Mouse (Mus musculus) right cerebral cortex, adult 2 months (tissue): Measurements from ENCODE around the gene Gm45716.

ENCODE experiments used
- DNase-seq, 2 experiments: peaks; one replicate each; pipeline ENCODE4 v3.0.0; 2021 to 2022; ENCODE audit warnings: low spot score in 2 of 2

Gene Gm45716

DNA sequence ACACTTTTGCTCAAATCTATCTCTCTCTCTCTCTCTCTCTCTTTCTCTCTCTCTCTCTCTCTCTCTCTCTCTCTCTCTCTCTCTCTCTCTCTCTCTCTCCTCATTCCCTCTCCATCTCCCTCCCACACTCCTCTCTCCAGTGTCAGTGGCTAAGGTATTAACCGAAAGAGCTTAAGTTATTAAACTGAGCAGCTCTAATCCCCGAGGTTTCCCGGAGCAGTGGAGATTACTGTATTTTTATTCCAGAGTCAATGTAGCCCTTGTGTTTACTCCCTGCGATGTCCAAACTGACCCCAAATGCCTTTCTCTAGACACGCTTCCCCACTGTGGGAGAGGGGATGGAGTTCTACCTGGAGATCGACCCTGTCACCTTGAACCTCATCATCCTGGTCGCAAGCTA lies at the start of gene Gm45716:
TSS of gene Gm45716 (plus strand) at position 243 of the 400 bp plus-strand sequence.
- DNase-seq: no peak

DNA sequence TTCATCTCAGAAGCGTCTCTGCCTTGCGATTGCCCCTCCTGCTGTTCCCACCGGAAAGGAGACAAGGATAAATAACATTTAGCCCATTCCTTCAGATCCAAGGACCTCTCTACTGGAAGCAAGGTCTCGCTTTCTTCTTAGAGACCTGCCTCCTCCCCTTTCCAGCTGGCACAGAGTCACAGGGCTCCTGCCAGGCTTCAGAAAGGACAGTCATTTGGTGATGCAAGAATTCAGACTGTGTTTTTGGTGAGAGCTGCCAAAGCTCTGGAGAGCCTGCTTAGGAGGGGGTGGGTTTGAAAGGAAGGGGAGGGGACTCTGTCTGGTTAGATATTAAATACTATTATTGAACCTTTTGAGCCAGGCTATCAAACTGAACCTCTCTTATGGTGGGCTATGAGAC lies 45.1 kb upstream of the Gm45716 start:
- peak; percentile 32 to 46 for DNase-seq

DNA sequence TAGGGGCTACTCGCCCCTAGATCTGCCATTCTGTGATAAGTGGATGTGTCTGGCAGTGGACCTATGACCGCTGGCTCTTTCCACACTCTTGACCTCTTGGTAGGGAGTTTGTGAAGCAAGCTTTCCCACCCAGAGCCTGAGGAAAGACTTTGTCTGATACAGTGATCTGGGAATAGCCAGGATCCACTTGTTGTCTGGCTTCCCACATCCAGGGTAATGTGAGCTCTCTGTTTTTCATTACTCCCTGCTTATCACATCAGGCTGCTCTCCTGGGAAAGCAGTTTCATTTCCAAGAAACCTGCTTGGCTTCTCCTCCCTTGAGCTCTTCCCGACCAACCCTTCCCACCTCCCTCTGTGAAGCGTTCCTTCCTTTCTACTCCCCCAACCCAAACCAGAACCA lies 44.5 kb upstream of the Gm45716 start:
- DNase-seq: no peak

DNA sequence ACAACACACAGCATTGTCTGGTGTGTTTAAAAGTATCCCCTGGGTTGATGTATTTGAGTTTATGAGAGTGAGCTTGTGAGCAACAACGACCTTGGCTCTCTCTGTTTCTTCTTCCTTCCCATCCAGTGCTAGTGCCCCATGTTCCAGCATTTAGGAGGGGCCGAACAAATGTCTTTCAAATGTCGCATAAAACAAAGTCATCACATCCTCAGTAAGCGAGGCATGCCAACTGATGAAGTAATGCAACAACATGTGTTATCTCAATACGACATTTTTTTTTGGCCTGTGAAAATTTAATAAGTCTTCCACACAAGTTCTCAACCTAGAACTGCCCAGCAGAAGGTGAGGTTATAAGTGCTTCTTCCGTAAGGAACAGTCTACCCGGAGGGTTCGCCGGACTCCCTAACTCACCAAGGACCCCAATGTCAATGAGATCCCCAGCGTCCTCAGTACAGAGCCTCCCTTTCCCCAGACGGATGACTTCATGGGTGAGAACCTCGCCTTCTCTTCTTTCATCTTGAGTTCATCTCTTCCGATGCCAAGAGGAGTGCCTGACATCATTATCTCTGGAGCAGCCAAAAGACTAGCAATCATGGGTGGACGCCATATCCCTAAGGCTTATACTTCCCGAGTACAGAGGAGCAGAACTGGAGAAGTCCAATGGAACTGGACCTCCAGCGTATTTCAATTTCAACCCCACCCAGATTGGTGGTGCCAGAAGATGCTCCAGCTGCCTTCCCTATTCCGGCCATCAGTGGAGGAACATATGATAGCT lies 41.2 kb upstream of the Gm45716 start:
- no peak for DNase-seq

- DNase-seq: no peak
Observed at GRCm38 (mm10) chr11:90155066-90155465, 32.4 kb upstream of the Gm45716 start.

GRCm38 (mm10) chr11:90155466-90155865 lies 32.0 kb upstream of the Gm45716 start:
- no peak for DNase-seq

GRCm38 (mm10) chr11:90167771-90168170 lies 19.7 kb upstream of the Gm45716 start:
- no peak for DNase-seq

GRCm38 (mm10) chr11:90168338-90169065 lies 19.0 kb upstream of the Gm45716 start:
- no peak for DNase-seq

DNA sequence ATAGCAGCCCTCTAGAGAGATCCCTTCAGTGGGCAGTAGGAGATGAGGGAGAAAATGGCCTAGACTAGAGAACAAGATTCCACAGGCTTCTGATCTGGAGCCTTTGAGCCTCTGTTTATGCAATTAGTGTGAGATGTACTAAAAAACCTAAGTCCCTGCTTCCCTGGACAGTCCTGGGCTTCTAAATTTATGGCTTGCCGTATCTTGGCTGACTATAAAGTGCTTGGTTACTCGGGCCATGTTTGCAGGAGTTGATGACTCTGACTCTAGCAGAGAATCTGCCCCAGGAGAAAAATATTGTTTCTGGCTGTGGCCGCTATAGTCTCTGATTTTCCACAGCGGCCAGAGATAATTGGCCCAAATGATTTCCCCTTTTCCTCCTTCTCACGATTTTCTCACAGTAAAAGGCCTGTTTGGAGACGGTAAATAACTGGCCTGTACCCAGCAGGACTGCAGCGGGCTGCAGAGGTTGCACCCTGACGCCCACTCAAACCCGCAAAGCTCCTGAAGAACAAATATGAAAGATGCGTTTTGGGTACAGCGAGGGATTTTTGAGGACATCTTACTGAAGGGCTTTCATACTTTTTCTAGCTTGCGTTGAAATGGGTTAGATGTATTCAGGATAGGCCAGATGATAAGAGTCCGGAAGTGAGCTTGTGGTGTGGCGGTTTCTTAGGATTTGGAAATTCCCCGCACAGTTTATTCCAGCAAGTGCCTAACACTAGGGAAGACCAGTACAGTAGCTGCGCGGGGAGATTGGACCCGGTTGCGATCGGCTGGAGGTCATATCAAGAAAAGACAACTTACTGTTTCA lies 18.1 kb upstream of the Gm45716 start:
- DNase-seq: no peak

- peak; percentile 72 to 73 for DNase-seq
Observed at GRCm38 (mm10) chr11:90170014-90170320, 17.5 kb upstream of the Gm45716 start.

GRCm38 (mm10) chr11:90172331-90172730 lies 15.2 kb upstream of the Gm45716 start:
- DNase-seq: no peak

DNA sequence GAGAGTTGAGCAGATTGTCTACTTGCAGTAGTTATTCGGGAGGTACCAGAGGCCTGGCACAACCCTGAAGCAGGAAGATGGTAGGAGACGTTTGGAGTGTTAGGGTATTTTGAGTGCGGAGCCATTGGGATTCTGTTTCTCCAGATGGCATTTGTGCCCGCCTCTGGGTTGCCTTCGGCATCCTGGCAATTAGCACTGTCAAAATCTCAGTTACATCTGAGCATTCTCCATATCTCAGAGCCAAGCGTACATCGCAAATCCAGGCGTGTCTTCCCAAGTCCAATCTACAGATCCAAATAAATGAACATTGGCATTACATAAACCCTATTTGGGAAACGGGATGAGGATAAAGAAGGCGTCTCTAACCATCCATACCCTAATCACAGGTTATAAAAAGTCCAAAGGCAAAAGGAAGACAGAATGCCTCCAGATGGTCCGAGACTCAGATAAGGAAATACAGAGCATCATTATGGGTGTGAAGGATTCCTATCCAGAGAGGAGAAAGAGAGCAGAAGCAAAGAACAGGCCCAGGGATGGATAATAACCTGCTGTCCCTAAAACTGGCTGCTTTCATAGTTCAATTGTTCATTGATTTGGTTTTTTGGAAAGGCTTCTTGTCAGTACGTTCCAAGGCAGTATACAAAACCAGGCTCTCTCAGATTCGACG lies 11.7 kb upstream of the Gm45716 start:
- DNase-seq: peak in 1 of 2 experiments; percentile 42

GRCm38 (mm10) chr11:90177389-90177788 lies 10.1 kb upstream of the Gm45716 start:
- DNase-seq: no peak

GRCm38 (mm10) chr11:90183361-90183760 lies 4.1 kb upstream of the Gm45716 start:
- DNase-seq: peak in 1 of 2 experiments; percentile 33

DNA sequence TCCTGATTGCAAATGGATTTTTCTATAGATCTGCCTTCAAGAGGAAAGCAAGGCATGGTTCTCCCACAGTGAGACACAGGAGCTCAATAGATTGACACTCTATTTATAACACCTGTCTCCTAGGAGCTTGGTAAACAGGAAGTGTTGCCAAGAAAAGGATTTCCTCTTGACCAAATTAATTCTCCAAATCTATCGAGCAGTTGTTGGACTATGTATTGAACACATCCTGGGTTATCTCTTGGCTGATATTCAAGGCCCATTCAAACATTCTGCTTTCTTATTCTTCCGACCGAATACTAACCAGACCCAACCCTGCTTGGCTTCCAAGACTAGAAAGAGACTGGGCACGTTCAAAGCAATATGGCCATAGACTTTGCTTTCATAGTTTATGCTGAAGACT lies 2.7 kb upstream of the Gm45716 start:
- DNase-seq: no peak

GRCm38 (mm10) chr11:90190156-90190555 lies 2.7 kb downstream of the Gm45716 start:
- DNase-seq: no peak

DNA sequence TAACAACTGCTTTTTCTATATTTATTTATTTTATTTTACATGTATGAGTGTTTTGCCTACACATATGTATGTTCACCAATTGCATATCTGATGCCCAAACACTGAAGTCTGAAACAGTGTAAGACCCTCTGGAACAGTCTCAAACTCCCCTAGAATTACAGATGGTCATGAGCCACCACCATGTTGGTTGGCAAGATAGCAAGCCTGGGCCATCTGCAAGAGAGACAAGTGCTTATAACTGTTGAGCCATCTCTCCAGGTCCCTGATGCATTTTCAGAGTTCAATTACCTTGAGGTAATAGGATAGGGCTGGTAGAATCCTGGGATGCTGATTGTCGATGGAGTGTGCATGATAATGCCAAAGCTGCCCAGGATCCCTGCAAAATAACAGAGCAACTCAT lies 7.5 kb downstream of the Gm45716 start:
- no peak for DNase-seq

DNA sequence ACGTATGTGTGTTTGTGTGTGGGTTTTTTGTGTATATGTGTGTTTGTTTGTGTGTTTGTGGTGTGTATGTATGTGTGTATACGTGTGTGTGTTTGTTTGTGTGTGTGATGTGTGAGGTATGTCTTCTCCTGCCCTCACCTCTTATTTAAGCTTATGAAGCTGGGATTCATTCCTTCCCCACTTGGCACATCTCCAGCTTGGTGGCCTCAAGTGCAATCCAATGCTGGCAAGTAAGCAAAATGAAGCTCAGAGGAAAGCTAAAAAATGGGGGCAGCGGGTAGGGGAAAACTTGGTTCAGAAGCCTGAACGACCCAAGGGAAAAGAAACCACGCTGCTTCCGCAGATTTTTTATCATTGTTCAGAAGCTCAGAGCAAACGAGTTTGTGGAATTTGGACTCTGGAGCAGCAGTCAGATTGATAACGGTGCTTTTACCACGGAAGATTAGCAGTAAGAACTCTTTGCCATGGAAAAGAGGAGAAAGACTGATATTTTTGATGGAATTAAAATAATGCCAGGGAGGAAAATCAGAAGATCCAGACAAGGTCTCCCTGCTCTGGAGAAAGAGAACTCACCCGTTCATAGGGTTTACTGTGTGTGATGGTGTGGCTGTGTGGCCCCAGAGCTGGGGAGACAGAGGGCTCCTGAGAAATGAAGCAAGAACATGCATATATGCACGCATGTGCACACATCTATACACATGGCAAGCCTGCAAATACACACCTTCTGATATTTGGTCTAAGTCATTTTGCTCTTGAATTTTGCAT lies 8.5 kb downstream of the Gm45716 start:
- no peak for DNase-seq

DNA sequence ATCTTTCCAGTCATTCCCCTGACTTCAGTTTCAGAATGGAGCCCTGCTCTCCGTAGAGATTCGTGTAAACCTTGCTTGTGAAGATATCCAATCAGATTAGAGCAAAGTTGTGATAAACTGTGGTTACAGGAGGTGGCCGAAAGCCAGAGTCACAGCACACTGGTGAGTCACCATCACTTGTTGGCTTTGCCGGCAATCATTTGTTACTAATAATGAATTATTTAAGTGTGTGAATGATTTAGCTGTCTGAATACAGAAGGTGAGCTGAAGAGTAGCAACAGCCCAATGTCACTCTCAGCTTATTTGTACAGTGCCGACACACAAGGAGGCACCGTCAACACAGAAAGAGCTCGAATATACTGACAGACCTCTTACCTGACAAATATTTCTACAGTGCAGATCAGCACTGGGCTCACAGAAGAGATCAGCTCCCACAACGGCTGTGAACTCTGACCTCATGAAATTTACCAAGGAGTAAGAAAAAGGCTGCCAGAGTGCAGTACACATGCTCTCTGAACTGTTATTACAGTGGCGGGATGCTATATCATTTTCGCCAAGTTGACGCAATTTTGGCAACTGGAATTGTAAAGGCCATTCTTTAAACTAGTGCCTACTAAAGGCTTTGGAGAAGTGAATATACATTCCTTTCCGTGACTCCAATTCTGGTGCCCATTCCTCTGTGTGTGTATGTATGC lies 9.2 kb downstream of the Gm45716 start:
- DNase-seq: no peak

GRCm38 (mm10) chr11:90198048-90198447 lies 10.6 kb downstream of the Gm45716 start:
- peak; percentile 10 to 21 for DNase-seq

DNA sequence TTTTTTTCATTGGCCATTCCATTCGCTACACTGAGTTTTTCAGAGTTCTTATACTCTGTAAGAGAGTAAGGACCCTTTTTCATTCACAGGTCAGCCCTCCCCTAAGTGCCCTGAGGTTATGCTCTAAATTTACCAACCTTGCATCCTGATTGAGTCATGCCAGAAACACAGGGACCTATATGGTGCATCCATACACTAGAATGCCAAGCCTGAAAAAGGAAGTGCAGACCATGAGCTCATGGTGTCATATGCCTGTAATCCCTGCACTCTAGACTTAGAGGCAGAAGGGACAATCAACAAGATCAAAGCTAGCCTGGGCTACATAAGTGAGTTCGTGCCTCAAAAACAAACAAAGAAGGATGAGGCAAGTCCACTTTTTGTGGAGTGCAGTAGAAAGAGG lies 13.3 kb downstream of the Gm45716 start:
- no peak for DNase-seq
